Mouse (Mus musculus): ENCODE data around the gene Banf2.

DNA sequence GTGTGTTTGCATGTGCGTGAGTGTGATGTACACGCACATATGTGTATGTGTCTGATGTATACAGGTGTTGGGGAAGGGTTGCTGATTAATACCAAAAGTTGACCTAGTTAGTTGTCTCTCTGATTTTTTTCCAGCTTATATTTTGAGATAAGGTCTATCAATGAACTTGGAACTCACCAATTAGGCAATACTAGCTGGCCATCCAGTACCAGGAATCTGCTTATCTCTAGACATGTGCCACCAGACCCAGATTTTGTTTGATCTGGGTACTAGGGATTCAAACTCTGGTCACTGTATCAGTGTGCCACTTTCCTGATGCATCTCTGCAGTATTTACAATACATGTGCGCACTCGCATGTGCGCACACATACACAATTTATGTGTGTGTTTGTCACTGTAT, 41.2 kb downstream of the Banf2 start:
- TF ChIP-seq CTCF (IDR thresholded peaks at IDR 0.05; ENCODE audit: borderline replicate concordance, insufficient read depth, low read depth, low read length) (no peak), POLR2A (IDR thresholded peaks at IDR 0.05; ENCODE audit: borderline replicate concordance, insufficient read depth, low read length) (no peak)
